Mouse (Mus musculus) CH12.LX (cell line): ENCODE measurements around the gene Aagab. TPM values are rescaled to one million over a fixed set of nuclear protein-coding genes. Genes with fewer than 3 reads are reported as not detected.

Experiments
- DNase-seq: peaks from one replicate; pipeline ENCODE4 v3.0.0-alpha.2; 2013; ENCODE audit errors: extremely low read depth
- H3K27ac ChIP-seq: 2 replicates; pipeline ENCODE4 v1.5.1; 2012; ENCODE audit warnings: low read depth, mild to moderate bottlenecking, control low read depth, moderate library complexity; ENCODE audit not compliant: insufficient read depth
- H3K27me3 ChIP-seq: replicated peaks from 2 replicates; pipeline ENCODE3; 2012; ENCODE audit warnings: inconsistent platforms
- H3K36me3 ChIP-seq, 2 experiments: replicated peaks in 1 of 2; 2 replicates each; pipeline versions ENCODE3 to v1.6.1; 2012; ENCODE audit warnings: inconsistent platforms in 1 of 2, low read length in 1 of 2, mild to moderate bottlenecking in 1 of 2, mixed read lengths in 1 of 2, moderate library complexity in 1 of 2; ENCODE audit not compliant: control insufficient read depth in 1 of 2, insufficient read depth in 1 of 2
- H3K4me1 ChIP-seq, 2 experiments: 2 replicates each; pipeline ENCODE4 v1.6.1; 2012; ENCODE audit warnings: inconsistent platforms in 1 of 2, moderate library complexity in 1 of 2; ENCODE audit not compliant: insufficient read depth in 2 of 2, control insufficient read depth in 1 of 2
- H3K4me2 ChIP-seq: 2 replicates; pipeline ENCODE4 v1.6.1; 2012; ENCODE audit warnings: low read depth, mild to moderate bottlenecking, control low read depth; ENCODE audit not compliant: poor library complexity, insufficient read depth, severe bottlenecking
- H3K4me3 ChIP-seq, 3 experiments: fragments of 150-350 bp in 1 of 3; sonication (generic) in 1 of 3; replicated peaks in 1 of 3; 2 replicates each; pipeline versions ENCODE3 to v1.5.1; 2011 to 2012; ENCODE audit warnings: low read depth in 2 of 3, low read length in 2 of 3, mild to moderate bottlenecking in 2 of 3, moderate library complexity in 2 of 3, control low read depth in 1 of 3, improper control_type of control experiment in 1 of 3, inconsistent platforms in 1 of 3, mixed read lengths in 1 of 3; ENCODE audit not compliant: poor library complexity in 1 of 3
- H3K79me2 ChIP-seq: replicated peaks from 2 replicates; pipeline ENCODE4 v1.6.1; 2012; ENCODE audit warnings: mild to moderate bottlenecking, moderate library complexity; ENCODE audit not compliant: control insufficient read depth, poor library complexity, insufficient read depth, severe bottlenecking; ENCODE audit errors: extremely low read depth
- H3K9ac ChIP-seq: 2 replicates; pipeline ENCODE4 v1.6.1; 2012; ENCODE audit warnings: low read depth, mild to moderate bottlenecking, control low read depth, moderate library complexity; ENCODE audit not compliant: insufficient read depth
- H3K9me3 ChIP-seq: replicated peaks from 2 replicates; pipeline ENCODE3; 2012; ENCODE audit warnings: low read length, inconsistent platforms, mixed read lengths
- CHD1 ChIP-seq: IDR thresholded peaks from 2 replicates; pipeline ENCODE4 v1.6.1; 2012; ENCODE audit warnings: low read depth, low read length, improper control_type of control experiment, inconsistent platforms
- CTCF ChIP-seq, 2 experiments: IDR thresholded peaks in 1 of 2; conservative IDR thresholded peaks in 1 of 2; 2 replicates each; pipeline ENCODE4 v1.5.1; 2011 to 2012; ENCODE audit warnings: low read depth in 2 of 2, low read length in 2 of 2, improper control_type of control experiment in 1 of 2, inconsistent platforms in 1 of 2, mild to moderate bottlenecking in 1 of 2, moderate library complexity in 1 of 2
- E2F4 ChIP-seq: IDR thresholded peaks from 2 replicates; pipeline ENCODE4 v1.6.1; 2011; ENCODE audit warnings: low read depth, low read length, improper control_type of control experiment; ENCODE audit not compliant: insufficient replicate concordance
- ELF1 ChIP-seq: IDR thresholded peaks from 2 replicates; pipeline ENCODE4 v1.6.1; 2014; ENCODE audit warnings: low read depth, mild to moderate bottlenecking, inconsistent platforms, low read length, improper control_type of control experiment
- IRF4 ChIP-seq: IDR thresholded peaks from 2 replicates; pipeline ENCODE4 v1.6.1; 2014; ENCODE audit warnings: low read depth, mild to moderate bottlenecking, inconsistent platforms, low read length, improper control_type of control experiment
- JUN ChIP-seq: IDR thresholded peaks from 2 replicates; pipeline ENCODE4 v1.6.1; 2011; ENCODE audit warnings: low read depth, mild to moderate bottlenecking, low read length, improper control_type of control experiment, moderate library complexity; ENCODE audit not compliant: insufficient read depth
- MYC ChIP-seq: IDR thresholded peaks from 2 replicates; pipeline ENCODE4 v1.6.1; 2011; ENCODE audit warnings: low read depth, mild to moderate bottlenecking, improper control_type of control experiment, low read length
- NELFE ChIP-seq: IDR thresholded peaks from 2 replicates; pipeline ENCODE4 v1.6.1; 2011; ENCODE audit warnings: low read depth, low read length, improper control_type of control experiment
- PAX5 ChIP-seq: IDR thresholded peaks from 2 replicates; pipeline ENCODE4 v1.6.1; 2012; ENCODE audit warnings: low read length, inconsistent platforms, mixed read lengths
- POLR2A ChIP-seq: IDR thresholded peaks from 2 replicates; pipeline ENCODE4 v1.6.1; 2011; ENCODE audit warnings: low read depth, mild to moderate bottlenecking, improper control_type of control experiment, low read length
- POLR2AphosphoS2 ChIP-seq: IDR thresholded peaks from 2 replicates; pipeline ENCODE4 v1.6.1; 2011; ENCODE audit warnings: low read depth, low read length, improper control_type of control experiment
- RAD21 ChIP-seq: IDR thresholded peaks from 2 replicates; pipeline ENCODE4 v1.6.1; 2011; ENCODE audit warnings: low read depth, mild to moderate bottlenecking, low read length, improper control_type of control experiment, moderate library complexity
- RCOR1 ChIP-seq: conservative IDR thresholded peaks from 2 replicates; pipeline ENCODE4 v1.6.1; 2012; ENCODE audit warnings: low read depth, mild to moderate bottlenecking, inconsistent platforms, low read length, improper control_type of control experiment
- SMC3 ChIP-seq: IDR thresholded peaks from 2 replicates; pipeline ENCODE4 v1.6.1; 2011; ENCODE audit warnings: low read depth, low read length, improper control_type of control experiment
- TBP ChIP-seq: conservative IDR thresholded peaks from 2 replicates; pipeline ENCODE4 v1.6.1; 2011; ENCODE audit warnings: low read depth, low read length, improper control_type of control experiment
- USF2 ChIP-seq: conservative IDR thresholded peaks from 2 replicates; pipeline ENCODE4 v1.6.1; 2011; ENCODE audit warnings: low read depth, low read length, improper control_type of control experiment
- ZC3H11A ChIP-seq: IDR thresholded peaks from 2 replicates; pipeline ENCODE4 v1.6.1; 2012; ENCODE audit warnings: low read depth, mild to moderate bottlenecking, inconsistent platforms, low read length, improper control_type of control experiment
- ZMIZ1 ChIP-seq: IDR thresholded peaks from 2 replicates; pipeline ENCODE4 v1.6.1; 2012; ENCODE audit warnings: low read depth, mild to moderate bottlenecking, inconsistent platforms, low read length, improper control_type of control experiment
- dilution Hi-C: fragments of 300-500 bp; cut with MboI; formaldehyde crosslinking; loops from 2 replicates; pipeline ENCODE4 v1.14.3; 2020; ENCODE audit warnings: low sequenced_read_pairs; ENCODE audit not compliant: extremely low pct_unique_long_range_greater_than_20kb, extremely low pct_ligation_motif_present
- in situ Hi-C: fragments of 300-500 bp; cut with MboI; formaldehyde crosslinking; loops from 3 replicates; pipeline ENCODE4 v1.14.3; 2019; ENCODE audit warnings: low sequenced_read_pairs, low pct_ligation_motif_present, low pct_unique_long_range_greater_than_20kb, mixed read lengths
- polyA plus RNA-seq: library from polyadenylated mRNA; unstranded; fragments of >175 nt; gene quantifications from 2 replicates; pipeline ENCODE4 v1.2.1, GENCODE M21; 2012; ENCODE audit warnings: low read depth; ENCODE audit not compliant: insufficient read length
- total RNA-seq, 2 experiments: library from RNA; depleted of rRNA; stranded (reverse); fragments of 300-350 nt in 1 of 2; fragments of >200 nt in 1 of 2; gene quantifications; 2 replicates each; pipeline ENCODE4 v1.2.3; 2012 to 2014

Aagab gene
- total and polyA plus RNA-seq, 3 experiments, result 14.5 to 27.8 (median 14.5) TPM

DNA sequence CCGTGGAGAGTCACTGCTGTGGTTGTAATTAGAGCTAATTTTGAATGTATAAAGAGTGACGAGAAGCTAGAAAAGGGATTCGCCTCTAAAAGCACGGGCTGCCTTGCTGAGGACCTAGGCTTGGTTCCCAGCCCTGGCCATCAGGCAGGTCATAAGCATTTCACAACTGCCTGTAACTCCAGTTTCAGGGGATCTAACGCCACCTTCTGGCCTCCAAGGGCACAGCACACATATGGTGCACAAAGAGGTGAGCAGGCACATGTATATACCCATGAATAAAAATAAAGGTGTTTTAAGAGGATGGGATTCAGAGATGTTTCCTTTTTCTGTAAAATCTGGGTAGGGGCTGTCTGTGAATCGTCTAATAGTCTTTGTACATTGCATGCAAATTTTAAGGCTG, 7.8 kb downstream of the Aagab start:
- Histone ChIP-seq H3K4me2 (no peak overlapping the region), H3K9ac (no peak overlapping the region), H3K4me3 (no peak overlapping the region), H3K27ac (no peak overlapping the region), H3K27me3 (no peaks in the 10 kb centered on the region), H3K9me3 (peaks cover 4% of the 10 kb centered on the region), H3K79me2 (peaks cover 7% of the 10 kb centered on the region), H3K4me1 (peaks cover 6 to 61% of the 10 kb centered on the region in 2 experiments; a peak in 3 of 4 replicates), H3K36me3 (peaks cover 0 to 60% of the 10 kb centered on the region in 2 experiments)
- in situ Hi-C loops (no loop called here), dilution Hi-C loops (no loop called here)
- TF ChIP-seq MYC (no peak), IRF4 (no peak), RAD21 (peak; percentile 1), TBP (no peak), CTCF (conservative IDR thresholded peaks at IDR 0.05 in 1 of 2, IDR thresholded peaks at IDR 0.05 in 1 of 2; ENCODE audit: low read depth in 2 of 2, low read length in 2 of 2) (peak in 1 of 2 experiments; percentile 29; a peak in 2 of 4 replicates)
- no peak for DNase-seq

DNA sequence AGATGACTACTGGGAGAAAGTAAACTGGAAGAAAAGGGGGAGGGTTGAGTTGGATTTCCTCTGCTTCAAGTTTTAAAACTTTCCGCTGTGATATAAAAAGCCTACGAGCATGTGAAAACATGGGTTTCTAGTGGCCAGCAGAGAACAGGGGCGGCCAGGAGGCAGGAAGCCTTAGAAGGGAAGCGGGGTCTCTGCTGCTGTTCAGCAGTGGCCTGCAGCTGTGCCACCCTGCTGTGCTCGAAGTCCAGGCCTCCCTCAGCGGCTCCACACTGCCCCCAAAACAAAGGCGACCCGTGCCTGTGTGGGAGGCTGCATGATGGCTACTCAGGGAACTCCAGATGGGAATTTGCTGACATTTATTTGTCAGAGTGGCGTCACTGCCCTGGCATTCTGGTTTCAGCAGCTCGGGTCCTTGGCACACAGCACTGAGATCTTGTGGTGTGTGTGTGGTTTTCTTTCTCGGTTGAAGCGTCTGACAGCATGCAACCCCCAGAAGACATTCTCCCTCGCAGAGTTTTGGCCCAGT, 8.4 kb downstream of the Aagab start:
- Histone ChIP-seq H3K9ac (no peak overlapping the region), H3K4me1 (peaks cover 6 to 58% of the 10 kb centered on the region in 2 experiments; a peak in 3 of 4 replicates), H3K4me2 (no peak overlapping the region), H3K9me3 (peaks cover 4% of the 10 kb centered on the region), H3K27me3 (no peaks in the 10 kb centered on the region), H3K79me2 (peaks cover 7% of the 10 kb centered on the region), H3K36me3 (peaks cover 0 to 56% of the 10 kb centered on the region in 2 experiments), H3K4me3 (no peak overlapping the region), H3K27ac (no peak overlapping the region)
- dilution Hi-C loops (no loop called here), in situ Hi-C loops (no loop called here)
- DNase-seq, result no peak
- TF ChIP-seq PAX5 (no peak), E2F4 (no peak), SMC3 (no peak), POLR2AphosphoS2 (no peak), CTCF (conservative IDR thresholded peaks at IDR 0.05 in 1 of 2, IDR thresholded peaks at IDR 0.05 in 1 of 2; ENCODE audit: low read depth in 2 of 2, low read length in 2 of 2) (no peak), ZMIZ1 (no peak), TBP (no peak), JUN (no peak), NELFE (no peak), ZC3H11A (no peak), CHD1 (no peak), MYC (no peak), RAD21 (no peak), POLR2A (no peak), ELF1 (no peak), RCOR1 (no peak), USF2 (no peak)
